22 mouse cellular contexts compared by ENCODE assay signal in the genomic region with DNA sequence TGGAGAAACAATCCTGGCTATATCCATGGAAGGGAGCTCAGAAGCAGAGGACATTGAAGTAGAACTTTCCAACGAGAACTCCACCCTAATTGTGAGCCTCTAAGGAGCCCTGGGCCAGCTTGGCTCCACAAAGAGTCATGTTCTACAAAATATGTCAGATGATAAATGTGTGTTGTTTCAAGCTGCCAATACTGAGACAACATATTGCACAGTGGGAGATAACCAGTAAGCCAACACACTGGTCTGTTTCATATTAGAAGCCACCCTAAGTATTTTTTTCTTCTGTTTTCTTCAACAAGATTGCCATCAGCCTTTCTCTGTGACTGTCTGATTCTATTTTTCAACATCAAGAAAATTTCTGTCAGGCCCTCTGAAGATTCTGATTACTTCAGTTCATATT.
"Had no signal": no experiment of that assay in that cellular context is flagged by ENCODE, and none has a peak within 500 bp of the region (broad histone marks: within the 10 kb centered on the region; RNA-seq: fewer than 3 reads in every experiment).

No protein-coding gene starts in this region.

- DNase-seq: liver, postnatal 0 days; lung, adult 2 months; lung, postnatal 14 days; lung, postnatal 4 days; retina, postnatal 1 day; right cerebral cortex, adult 18-20 months; right cerebral cortex, postnatal 25 days; right cerebral cortex, postnatal 4 days; thymus, adult 2 months; thymus, postnatal 25 days; thymus, postnatal 4 days had no signal

- ATAC-seq: liver, postnatal 0 days; lung, postnatal 0 days; midbrain, embryonic 13.5 days; midbrain, embryonic 16.5 days had no signal

- H3K27me3 ChIP-seq: liver, embryonic 15.5 days; lung, embryonic 15.5 days; midbrain, embryonic 13.5 days; neural tube, embryonic 13.5 days; neural tube, embryonic 15.5 days; stomach, embryonic 15.5 days had no signal

- H3K4me1 ChIP-seq: liver, embryonic 15.5 days; lung, embryonic 15.5 days; midbrain, embryonic 10.5 days; midbrain, embryonic 13.5 days; neural tube, embryonic 13.5 days; neural tube, embryonic 15.5 days; stomach, embryonic 15.5 days had no signal

- H3K4me3 ChIP-seq: liver, embryonic 15.5 days; lung, embryonic 15.5 days; midbrain, embryonic 10.5 days; midbrain, embryonic 13.5 days; myocyte; neural tube, embryonic 13.5 days; neural tube, embryonic 15.5 days; stomach, embryonic 15.5 days had no signal

- H3K4me2 ChIP-seq: liver, embryonic 15.5 days; lung, embryonic 15.5 days; midbrain, embryonic 13.5 days; neural tube, embryonic 13.5 days; neural tube, embryonic 15.5 days; stomach, embryonic 15.5 days had no signal

- H3K9ac ChIP-seq: liver, embryonic 15.5 days; liver, postnatal 0 days; lung, embryonic 15.5 days; midbrain, embryonic 13.5 days; neural tube, embryonic 13.5 days; neural tube, embryonic 15.5 days; stomach, embryonic 15.5 days had no signal

- H3K9me3 ChIP-seq: liver, embryonic 15.5 days; lung, embryonic 15.5 days; midbrain, embryonic 10.5 days; midbrain, embryonic 13.5 days; neural tube, embryonic 13.5 days; neural tube, embryonic 15.5 days; stomach, embryonic 15.5 days had no signal

- H3K36me3 ChIP-seq: liver, embryonic 15.5 days; lung, embryonic 15.5 days; midbrain, embryonic 10.5 days; midbrain, embryonic 13.5 days; neural tube, embryonic 13.5 days; neural tube, embryonic 15.5 days; stomach, embryonic 15.5 days had no signal

- H3K27ac ChIP-seq: liver, embryonic 15.5 days; lung, embryonic 15.5 days; midbrain, embryonic 10.5 days; midbrain, embryonic 13.5 days; neural tube, embryonic 13.5 days; neural tube, embryonic 15.5 days; stomach, embryonic 15.5 days; stomach, postnatal 0 days had no signal
